Mouse (Mus musculus) testis, adult 2 months (tissue): ENCODE results near the gene Senp8.

Experiments used
- CTCF ChIP-seq: fragments of 200-500 bp; IDR thresholded peaks from 2 replicates; pipeline ENCODE4 v1.5.1; 2012; ENCODE audit warnings: low read depth, mild to moderate bottlenecking, inconsistent platforms, low read length, moderate library complexity; ENCODE audit not compliant: control insufficient read depth, insufficient read depth, insufficient replicate concordance
- POLR2A ChIP-seq: fragments of 200-500 bp; IDR thresholded peaks from 2 replicates; pipeline ENCODE4 v1.6.1; 2012; ENCODE audit warnings: low read depth, mild to moderate bottlenecking, inconsistent platforms, low read length, moderate library complexity; ENCODE audit not compliant: control insufficient read depth

DNA sequence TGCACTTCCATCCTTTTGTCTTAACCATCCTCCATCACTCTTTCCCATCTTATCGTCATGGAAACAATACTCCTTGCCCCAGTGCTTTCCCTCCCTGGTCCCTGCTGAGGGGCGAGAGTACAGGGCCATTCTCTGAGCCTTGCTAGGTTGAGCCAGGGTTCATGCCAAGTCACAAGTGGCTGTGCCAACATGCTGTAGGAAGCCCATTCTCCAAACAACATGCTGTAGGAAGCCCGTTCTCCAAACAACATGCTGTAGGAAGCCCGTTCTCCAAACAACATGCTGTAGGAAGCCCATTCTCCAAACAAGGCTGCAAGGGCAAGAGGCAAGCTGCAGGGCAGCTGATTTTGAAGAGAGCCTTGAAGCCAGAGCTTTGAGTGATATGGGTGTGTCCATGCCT, 32.3 kb downstream of the Senp8 start:
- TF ChIP-seq CTCF = no peak
- no peak for TF ChIP-seq POLR2A
